Comparison of ENCODE assay signal across 21 mouse cellular contexts in genomic region chr5:86838110-86838509, GRCm38 (mm10).
"Had no signal": no experiment of that assay in that cellular context is flagged by ENCODE, and none has a peak within 500 bp of the region (broad histone marks: within the 10 kb centered on the region; RNA-seq: fewer than 3 reads in every experiment).

No protein-coding gene starts in this region.

- ATAC-seq: intestine, postnatal 0 days; liver, postnatal 0 days; lung, postnatal 0 days; midbrain, embryonic 13.5 days; midbrain, embryonic 16.5 days had no signal

- H3K4me3 ChIP-seq: layer of hippocampus, adult 2 months; limb, embryonic 15.5 days; midbrain, embryonic 13.5 days; neural tube, embryonic 12.5 days; neural tube, embryonic 15.5 days had no signal

- H3K4me2 ChIP-seq: limb, embryonic 15.5 days; liver, embryonic 11.5 days; lung, embryonic 14.5 days; midbrain, embryonic 13.5 days; neural tube, embryonic 12.5 days; neural tube, embryonic 15.5 days had no signal

- H3K9me3 ChIP-seq: limb, embryonic 15.5 days; neural tube, embryonic 12.5 days; neural tube, embryonic 15.5 days had no signal

- H3K9ac ChIP-seq: limb, embryonic 15.5 days; liver, embryonic 14.5 days; liver, postnatal 0 days; lung, embryonic 14.5 days; midbrain, embryonic 13.5 days; neural tube, embryonic 12.5 days; neural tube, embryonic 15.5 days had no signal

- H3K4me1 ChIP-seq: limb, embryonic 15.5 days; midbrain, embryonic 13.5 days; neural tube, embryonic 12.5 days; neural tube, embryonic 15.5 days had no signal

- DNase-seq: kidney, adult 9 months; kidney, postnatal 14 days; layer of hippocampus, adult 9-11 months; liver, postnatal 0 days; lung, embryonic 14.5 days; right cerebral cortex, adult 18-20 months; right cerebral cortex, postnatal 25 days; spleen, adult 18-20 months; thymus, adult 18-20 months; thymus, postnatal 36 days had no signal

- H3K27me3 ChIP-seq: limb, embryonic 15.5 days; midbrain, embryonic 13.5 days; neural tube, embryonic 12.5 days; neural tube, embryonic 15.5 days had no signal

- H3K27ac ChIP-seq: layer of hippocampus, adult 2 months; limb, embryonic 15.5 days; liver, embryonic 14.5 days; macrophage; midbrain, embryonic 13.5 days; neural tube, embryonic 12.5 days; neural tube, embryonic 15.5 days had no signal
